ENCODE assay signal across 9 mouse cellular contexts in the genomic region with DNA sequence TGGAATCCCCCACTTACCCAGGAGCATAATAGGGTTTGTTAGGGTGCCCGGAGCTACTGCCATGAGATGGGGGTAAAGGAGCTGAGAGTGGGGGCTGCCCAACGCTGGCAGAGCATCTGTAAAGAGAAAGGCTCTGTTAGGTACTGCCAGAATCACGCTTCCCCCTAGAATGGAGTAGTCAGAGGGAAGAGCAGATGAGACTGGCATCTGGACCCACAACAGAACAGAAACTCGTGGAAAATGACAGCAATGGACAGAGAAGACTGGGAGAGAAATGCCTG. TPM values are rescaled to one million over a fixed set of nuclear protein-coding genes. Genes with fewer than 3 reads are reported as not detected.
DNase-seq lines count a peak whose midpoint lies in the region; ATAC-seq and TF ChIP-seq lines count a peak whose summit lies in the region.
"Had no signal": no experiment of that assay in that cellular context is flagged by ENCODE, and none has a peak within 500 bp of the region (broad histone marks: within the 10 kb centered on the region; RNA-seq: fewer than 3 reads in every experiment).

No protein-coding gene starts in this region.

- peaks cover 70% of the 10 kb centered on the region for H3K36me3 ChIP-seq in forebrain, embryonic 10.5 days (replicated peaks)
- peaks cover 45% of the 10 kb centered on the region for H3K36me3 ChIP-seq in forebrain, embryonic 16.5 days (ENCODE audit: control insufficient read depth, insufficient read depth)
- peaks cover 65% of the 10 kb centered on the region for H3K36me3 ChIP-seq in lung, embryonic 14.5 days (ENCODE audit: insufficient read depth)
- H3K36me3 ChIP-seq in limb, embryonic 11.5 days (ENCODE audit: control insufficient read depth, insufficient read depth, low read length) = peaks cover 40% of the 10 kb centered on the region
- H3K36me3 ChIP-seq in neural tube, embryonic 12.5 days = peaks cover 59% of the 10 kb centered on the region

- H3K9me3 ChIP-seq in forebrain, embryonic 10.5 days = no peaks in the 10 kb centered on the region
- H3K9me3 ChIP-seq in forebrain, embryonic 16.5 days (ENCODE audit: control insufficient read depth, low read length) = no peaks in the 10 kb centered on the region
- no peaks in the 10 kb centered on the region for H3K9me3 ChIP-seq in lung, embryonic 14.5 days (ENCODE audit: low read depth, low read length)
- no peaks in the 10 kb centered on the region for H3K9me3 ChIP-seq in limb, embryonic 11.5 days (ENCODE audit: control insufficient read depth, low read length)
- H3K9me3 ChIP-seq in neural tube, embryonic 12.5 days = no peaks in the 10 kb centered on the region

- peaks cover 59% of the 10 kb centered on the region for H3K4me1 ChIP-seq in forebrain, embryonic 10.5 days
- H3K4me1 ChIP-seq in forebrain, embryonic 16.5 days (replicated peaks; ENCODE audit: control insufficient read depth, insufficient read depth, low read length) = peaks cover 30% of the 10 kb centered on the region
- peaks cover 11% of the 10 kb centered on the region for H3K4me1 ChIP-seq in lung, embryonic 14.5 days (ENCODE audit: insufficient read depth)
- peaks cover 23% of the 10 kb centered on the region for H3K4me1 ChIP-seq in limb, embryonic 11.5 days (ENCODE audit: control insufficient read depth, insufficient read depth, low read length)
- peaks cover 32% of the 10 kb centered on the region for H3K4me1 ChIP-seq in neural tube, embryonic 12.5 days

- WGBS in forebrain, embryonic 10.5 days = 89% methylated on average over 4 of the region's 4 CpGs
- 88% methylated on average over 4 of the region's 4 CpGs for WGBS in forebrain, embryonic 16.5 days
- WGBS in lung, embryonic 14.5 days = 78% methylated on average over 4 of the region's 4 CpGs
- 86% methylated on average over 4 of the region's 4 CpGs for WGBS in limb, embryonic 11.5 days
- 91% methylated on average over 4 of the region's 4 CpGs for WGBS in neural tube, embryonic 12.5 days

- DNase-seq in forebrain, embryonic 10.5 days (ENCODE audit: extremely low spot score, low spot score) = no peak
- no peak for DNase-seq in lung, embryonic 14.5 days
- no peak for DNase-seq in lung, postnatal 4 days
- DNase-seq in limb, embryonic 11.5 days (ENCODE audit: low spot score) = no peak
- DNase-seq in frontal cortex, postnatal 36 days (ENCODE audit: low spot score in 2 of 2) = no peak

- peak overlapping the region; percentile 99; the same call in 1 of the 2 replicates for H3K27ac ChIP-seq in forebrain, embryonic 10.5 days
- H3K27ac ChIP-seq in forebrain, embryonic 16.5 days (ENCODE audit: low read length) = no peak overlapping the region
- H3K27ac ChIP-seq in lung, embryonic 14.5 days (ENCODE audit: low read depth) = no peak overlapping the region
- no peak overlapping the region for H3K27ac ChIP-seq in limb, embryonic 11.5 days (replicated peaks; ENCODE audit: low read depth, low read length)
- H3K27ac ChIP-seq in neural tube, embryonic 12.5 days = no peak overlapping the region

- H3K4me3 ChIP-seq in forebrain, embryonic 10.5 days = peak overlapping the region; percentile 79; the same call in 1 of the 2 replicates
- no peak overlapping the region for H3K4me3 ChIP-seq in forebrain, embryonic 16.5 days (replicated peaks; ENCODE audit: low read length)
- H3K4me3 ChIP-seq in lung, embryonic 14.5 days (ENCODE audit: low read depth, low read length) = peak overlapping the region; percentile 73
- no peak overlapping the region; the same call in 1 of the 2 replicates for H3K4me3 ChIP-seq in limb, embryonic 11.5 days (ENCODE audit: low read depth, low read length)
- H3K4me3 ChIP-seq in neural tube, embryonic 12.5 days = peak overlapping the region; percentile 7; the same call in 1 of the 2 replicates

- H3K9ac ChIP-seq in forebrain, embryonic 16.5 days (replicated peaks; ENCODE audit: low read depth, low read length) = no peak overlapping the region
- no peak overlapping the region for H3K9ac ChIP-seq in lung, embryonic 14.5 days
- H3K9ac ChIP-seq in limb, embryonic 11.5 days (ENCODE audit: low read length) = no peak overlapping the region
- H3K9ac ChIP-seq in neural tube, embryonic 12.5 days = peak overlapping the region; percentile 91; the same call in 1 of the 2 replicates

- no peak for TF ChIP-seq CTCF in lung, embryonic 14.5 days (IDR thresholded peaks at IDR 0.05; ENCODE audit: low read depth)

- H3K27me3 ChIP-seq in forebrain, embryonic 10.5 days (ENCODE audit: poor library complexity, severe bottlenecking) = no peaks in the 10 kb centered on the region
- H3K27me3 ChIP-seq in forebrain, embryonic 16.5 days (replicated peaks; ENCODE audit: control insufficient read depth, insufficient read depth, low read length) = no peaks in the 10 kb centered on the region
- no peaks in the 10 kb centered on the region for H3K27me3 ChIP-seq in lung, embryonic 14.5 days (ENCODE audit: insufficient read depth, low read length)
- H3K27me3 ChIP-seq in limb, embryonic 11.5 days (ENCODE audit: control insufficient read depth, insufficient read depth, low read length) = no peaks in the 10 kb centered on the region
- no peaks in the 10 kb centered on the region for H3K27me3 ChIP-seq in neural tube, embryonic 12.5 days (replicated peaks)

- no peak overlapping the region for H3K4me2 ChIP-seq in forebrain, embryonic 16.5 days (ENCODE audit: low read length)
- H3K4me2 ChIP-seq in lung, embryonic 14.5 days = peak overlapping the region; percentile 97
- H3K4me2 ChIP-seq in limb, embryonic 11.5 days (ENCODE audit: low read depth, severe bottlenecking) = peak overlapping the region; percentile 98; the same call in 1 of the 2 replicates
- H3K4me2 ChIP-seq in neural tube, embryonic 12.5 days (replicated peaks) = peak overlapping the region; percentile 98

- no peak for ATAC-seq in forebrain, embryonic 16.5 days
- ATAC-seq in lung, embryonic 14.5 days (ENCODE audit: insufficient read depth) = no peak
- ATAC-seq in limb, embryonic 11.5 days (ENCODE audit: insufficient number of reproducible peaks, low FRiP score, low TSS enrichment, low read depth) = no peak
- no peak for ATAC-seq in neural tube, embryonic 12.5 days (ENCODE audit: low FRiP score, low read depth)
- ATAC-seq in CD4-positive, CD25-positive, alpha-beta regulatory T cell, adult 4 months = no peak
- ATAC-seq: activated CD4-positive, CD25-positive, alpha-beta regulatory T cell, adult 4 months had no signal

RNA-seq across cellular contexts. Expression of a gene that starts 5.8 kb away (rescaled TPM):
- 31.7 TPM in 2 replicates for polyA plus RNA-seq in forebrain, embryonic 10.5 days (2016; fragmentation: Nextera tagmentation; extraction: Ambion mirVana)
- 48.4 and 52.8 TPM in 2 replicates for polyA plus RNA-seq in forebrain, embryonic 16.5 days (2015; fragmentation: Nextera tagmentation; extraction: Ambion mirVana)
- polyA plus RNA-seq in lung, embryonic 14.5 days (2014; fragmentation: Nextera tagmentation; extraction: Ambion mirVana) = 22.9 and 24.4 TPM in 2 replicates
- 42.4 and 44.5 TPM in 2 replicates for polyA plus RNA-seq in limb, embryonic 11.5 days (2014; fragmentation: Nextera tagmentation; extraction: Ambion mirVana)
- polyA plus RNA-seq in neural tube, embryonic 12.5 days (2016; fragmentation: Nextera tagmentation; extraction: Ambion mirVana) = 48.6 and 52.4 TPM in 2 replicates
- 10 to 100 TPM; 30.7 to 32.6 TPM for polyA plus RNA-seq in CD4-positive, CD25-positive, alpha-beta regulatory T cell, adult 4 months (2017; shearing (Covaris generic))

RNA-seq across cellular contexts. Expression of a gene that starts 9.6 kb away (rescaled TPM):
- 23.3 and 23.4 TPM in 2 replicates for polyA plus RNA-seq in forebrain, embryonic 10.5 days (2016; fragmentation: Nextera tagmentation; extraction: Ambion mirVana)
- 5.9 and 6.2 TPM in 2 replicates for polyA plus RNA-seq in forebrain, embryonic 16.5 days (2015; fragmentation: Nextera tagmentation; extraction: Ambion mirVana)
- 37.5 and 39.1 TPM in 2 replicates for polyA plus RNA-seq in lung, embryonic 14.5 days (2014; fragmentation: Nextera tagmentation; extraction: Ambion mirVana)
- polyA plus RNA-seq in limb, embryonic 11.5 days (2014; fragmentation: Nextera tagmentation; extraction: Ambion mirVana) = 22.7 and 23.6 TPM in 2 replicates
- polyA plus RNA-seq in neural tube, embryonic 12.5 days (2016; fragmentation: Nextera tagmentation; extraction: Ambion mirVana) = 13.7 TPM in 2 replicates
- 1 to 10 TPM; 1.1 to 1.2 TPM for polyA plus RNA-seq in CD4-positive, CD25-positive, alpha-beta regulatory T cell, adult 4 months (2017; shearing (Covaris generic))

RNA-seq across cellular contexts. Expression of a gene that starts 12.2 kb away (rescaled TPM):
- 47.3 and 54.6 TPM in 2 replicates for polyA plus RNA-seq in forebrain, embryonic 10.5 days (2016; fragmentation: Nextera tagmentation; extraction: Ambion mirVana)
- 42.5 and 44.2 TPM in 2 replicates for polyA plus RNA-seq in forebrain, embryonic 16.5 days (2015; fragmentation: Nextera tagmentation; extraction: Ambion mirVana)
- polyA plus RNA-seq in lung, embryonic 14.5 days (2014; fragmentation: Nextera tagmentation; extraction: Ambion mirVana) = 26.8 and 27.2 TPM in 2 replicates
- 29.2 and 37.0 TPM in 2 replicates for polyA plus RNA-seq in limb, embryonic 11.5 days (2014; fragmentation: Nextera tagmentation; extraction: Ambion mirVana)
- polyA plus RNA-seq in neural tube, embryonic 12.5 days (2016; fragmentation: Nextera tagmentation; extraction: Ambion mirVana) = 48.5 and 49.9 TPM in 2 replicates
- polyA plus RNA-seq in CD4-positive, CD25-positive, alpha-beta regulatory T cell, adult 4 months (2017; shearing (Covaris generic)) = 10 to 100 TPM; 17.0 to 28.2 TPM

RNA-seq across cellular contexts. Expression of a gene that starts 12.4 kb away (rescaled TPM):
- polyA plus RNA-seq in forebrain, embryonic 10.5 days (2016; fragmentation: Nextera tagmentation; extraction: Ambion mirVana) = 131 and 136 TPM in 2 replicates
- 79.2 and 86.1 TPM in 2 replicates for polyA plus RNA-seq in forebrain, embryonic 16.5 days (2015; fragmentation: Nextera tagmentation; extraction: Ambion mirVana)
- 169 and 173 TPM in 2 replicates for polyA plus RNA-seq in lung, embryonic 14.5 days (2014; fragmentation: Nextera tagmentation; extraction: Ambion mirVana)
- polyA plus RNA-seq in limb, embryonic 11.5 days (2014; fragmentation: Nextera tagmentation; extraction: Ambion mirVana) = 129 and 141 TPM in 2 replicates
- 105 and 111 TPM in 2 replicates for polyA plus RNA-seq in neural tube, embryonic 12.5 days (2016; fragmentation: Nextera tagmentation; extraction: Ambion mirVana)
- polyA plus RNA-seq in CD4-positive, CD25-positive, alpha-beta regulatory T cell, adult 4 months (2017; shearing (Covaris generic)) = 100 to 1,000 TPM in 1 of 2 experiments, 10 to 100 TPM in 1; 87.8 to 116 TPM

RNA-seq across cellular contexts. Expression of a gene that starts 38.5 kb away (rescaled TPM):
- polyA plus RNA-seq in forebrain, embryonic 10.5 days (2016; fragmentation: Nextera tagmentation; extraction: Ambion mirVana) = 40.7 and 44.9 TPM in 2 replicates
- polyA plus RNA-seq in forebrain, embryonic 16.5 days (2015; fragmentation: Nextera tagmentation; extraction: Ambion mirVana) = 132 and 146 TPM in 2 replicates
- polyA plus RNA-seq in lung, embryonic 14.5 days (2014; fragmentation: Nextera tagmentation; extraction: Ambion mirVana) = 57.3 and 59.9 TPM in 2 replicates
- 58.6 and 68.0 TPM in 2 replicates for polyA plus RNA-seq in limb, embryonic 11.5 days (2014; fragmentation: Nextera tagmentation; extraction: Ambion mirVana)
- polyA plus RNA-seq in neural tube, embryonic 12.5 days (2016; fragmentation: Nextera tagmentation; extraction: Ambion mirVana) = 87.1 and 93.0 TPM in 2 replicates
- polyA plus RNA-seq in CD4-positive, CD25-positive, alpha-beta regulatory T cell, adult 4 months (2017; shearing (Covaris generic)) = 10 to 100 TPM; 71.8 to 80.8 TPM

Comparison
In these comparisons a context has a peak if more than half of its experiments do, and no peak if none do; other contexts are left out.
1. H3K4me3 ChIP-seq: peak in forebrain, embryonic 10.5 days (single experiment), lung, embryonic 14.5 days (single experiment) and neural tube, embryonic 12.5 days (single experiment); none in forebrain, embryonic 16.5 days (single experiment) and limb, embryonic 11.5 days (single experiment).